12 mouse cellular contexts compared by ENCODE assay signal in genomic region chr15:98025611-98026010, GRCm38 (mm10). TPM values are rescaled to one million over a fixed set of nuclear protein-coding genes. Genes with fewer than 3 reads are reported as not detected.
DNase-seq lines count a peak whose midpoint lies in the region; ATAC-seq lines count a peak whose summit lies in the region.
"Had no signal": no experiment of that assay in that cellular context is flagged by ENCODE, and none has a peak within 500 bp of the region (broad histone marks: within the 10 kb centered on the region; RNA-seq: fewer than 3 reads in every experiment).

No protein-coding gene starts in this region.

- no peaks in the 10 kb centered on the region for H3K36me3 ChIP-seq in hindbrain, embryonic 14.5 days (replicated peaks; ENCODE audit: control insufficient read depth, insufficient read depth)
- no peaks in the 10 kb centered on the region for H3K36me3 ChIP-seq in hindbrain, embryonic 11.5 days (ENCODE audit: control insufficient read depth, insufficient read depth, low read length)
- H3K36me3 ChIP-seq: neural tube, embryonic 12.5 days had no signal

- no peaks in the 10 kb centered on the region for H3K27me3 ChIP-seq in hindbrain, embryonic 14.5 days (ENCODE audit: control insufficient read depth, insufficient read depth, low read length)
- no peaks in the 10 kb centered on the region for H3K27me3 ChIP-seq in hindbrain, embryonic 11.5 days (ENCODE audit: control insufficient read depth, insufficient read depth, low read length)
- H3K27me3 ChIP-seq: neural tube, embryonic 12.5 days had no signal

- peak; percentile 26 to 36 for DNase-seq in cerebellum, postnatal 10 days
- peak; percentile 33 for DNase-seq in hindbrain, embryonic 14.5 days (ENCODE audit: low spot score)
- no peak for DNase-seq in hindbrain, embryonic 11.5 days (ENCODE audit: low spot score)
- DNase-seq in right cerebral cortex, postnatal 4 days = peak; percentile 29
- no peak for DNase-seq in right cerebral cortex, postnatal 25 days
- no peak for DNase-seq in urinary bladder, postnatal 25 days (ENCODE audit: low spot score)
- DNase-seq in ovary, postnatal 14 days (ENCODE audit: low spot score) = no peak
- DNase-seq: gastrocnemius, postnatal 36 days had no signal

- H3K4me3 ChIP-seq in hindbrain, embryonic 14.5 days (replicated peaks; ENCODE audit: low read length) = no peak overlapping the region
- H3K4me3 ChIP-seq in hindbrain, embryonic 11.5 days (ENCODE audit: low read depth, low read length) = no peak overlapping the region
- H3K4me3 ChIP-seq: neural tube, embryonic 12.5 days had no signal

- H3K4me2 ChIP-seq in hindbrain, embryonic 14.5 days (replicated peaks) = no peak overlapping the region
- no peak overlapping the region for H3K4me2 ChIP-seq in hindbrain, embryonic 11.5 days (replicated peaks; ENCODE audit: low read depth, low read length)
- H3K4me2 ChIP-seq: neural tube, embryonic 12.5 days had no signal

- no peak overlapping the region for H3K9ac ChIP-seq in hindbrain, embryonic 14.5 days
- no peak overlapping the region for H3K9ac ChIP-seq in hindbrain, embryonic 11.5 days (ENCODE audit: low read depth, low read length)
- H3K9ac ChIP-seq: liver, embryonic 14.5 days; neural tube, embryonic 12.5 days had no signal

- 32% methylated on average over 4 of the region's 4 CpGs for WGBS in hindbrain, embryonic 14.5 days
- 46% methylated on average over 4 of the region's 4 CpGs for WGBS in hindbrain, embryonic 11.5 days

- ATAC-seq in cerebellum, adult (ENCODE audit: insufficient number of reproducible peaks, low FRiP score, low TSS enrichment) = no peak
- ATAC-seq in hindbrain, embryonic 14.5 days (ENCODE audit: low FRiP score) = peak; percentile 24; the same call in 1 of the 2 replicates
- ATAC-seq in hindbrain, embryonic 11.5 days (ENCODE audit: low FRiP score) = no peak
- ATAC-seq: activated CD4-positive, CD25-positive, alpha-beta regulatory T cell, adult 4 months had no signal

- no peak overlapping the region for H3K27ac ChIP-seq in hindbrain, embryonic 14.5 days
- H3K27ac ChIP-seq in hindbrain, embryonic 11.5 days (ENCODE audit: low read depth, low read length) = no peak overlapping the region
- H3K27ac ChIP-seq: liver, embryonic 14.5 days; neural tube, embryonic 12.5 days had no signal

- no peaks in the 10 kb centered on the region for H3K9me3 ChIP-seq in hindbrain, embryonic 14.5 days (ENCODE audit: control insufficient read depth, low read length)
- H3K9me3 ChIP-seq in hindbrain, embryonic 11.5 days (ENCODE audit: control insufficient read depth, low read length) = no peaks in the 10 kb centered on the region
- H3K9me3 ChIP-seq: neural tube, embryonic 12.5 days had no signal

- H3K4me1 ChIP-seq in hindbrain, embryonic 14.5 days (replicated peaks; ENCODE audit: control insufficient read depth, insufficient read depth, low read length) = peaks cover 13% of the 10 kb centered on the region
- no peaks in the 10 kb centered on the region for H3K4me1 ChIP-seq in hindbrain, embryonic 11.5 days (replicated peaks; ENCODE audit: control insufficient read depth, insufficient read depth, low read length)

RNA-seq across cellular contexts. Expression of gene Col2a1, which starts 21.1 kb away (rescaled TPM):
- polyA plus RNA-seq in hindbrain, embryonic 14.5 days (2014; fragmentation: Nextera tagmentation; extraction: Ambion mirVana) = 24.0 and 30.8 TPM in 2 replicates
- 128 and 132 TPM in 2 replicates for polyA plus RNA-seq in hindbrain, embryonic 11.5 days (2014; fragmentation: Nextera tagmentation; extraction: Ambion mirVana)

Comparison
In these comparisons a context has a peak if more than half of its experiments do, and no peak if none do; other contexts are left out.
1. DNase-seq: peak in cerebellum, postnatal 10 days (2 of 2), hindbrain, embryonic 14.5 days (single experiment) and right cerebral cortex, postnatal 4 days (single experiment); none in hindbrain, embryonic 11.5 days (single experiment), right cerebral cortex, postnatal 25 days (single experiment), urinary bladder, postnatal 25 days (single experiment) and ovary, postnatal 14 days (single experiment).